Mouse (Mus musculus): ENCODE data around the gene Scaf1.

DNA sequence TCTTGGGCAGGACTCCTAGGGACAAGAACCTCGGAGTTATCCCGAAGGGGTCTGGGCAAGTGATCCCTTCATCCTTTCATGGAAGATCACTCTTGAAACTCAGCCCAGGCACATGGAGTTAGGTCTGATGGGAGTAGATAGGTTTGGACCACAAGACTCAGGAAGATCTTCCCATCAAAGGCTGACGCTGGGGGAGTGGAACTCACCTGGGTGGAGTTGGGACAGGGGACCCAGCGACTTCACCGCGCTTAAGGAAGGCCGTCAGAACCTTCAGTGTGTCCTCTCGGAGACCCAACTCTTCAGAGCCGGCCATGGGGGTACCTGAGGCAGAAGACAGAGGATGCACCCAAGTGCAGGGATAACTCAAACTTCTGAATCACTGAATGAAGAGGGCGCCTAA lies 19.5 kb downstream of the Scaf1 start:
- TF ChIP-seq CTCF (IDR thresholded peaks at IDR 0.05; ENCODE audit: low read depth) (no peak), EP300 (IDR thresholded peaks at IDR 0.05; ENCODE audit: low read depth) (no peak)

Measured in liver, embryonic 14.5 days (tissue).